Mouse (Mus musculus): ENCODE measurements around the gene Gpatch8.
"Not testable (repeated sequence)": the region's sequence is repeated elsewhere in the genome, so short reads cannot be mapped to it uniquely, and the experiment has no call there.

Gpatch8 gene

GRCm38 (mm10) chr11:102575034-102575433 lies 18.8 kb upstream of the Gpatch8 start:
- in situ Hi-C loops (cut with MboI, MseI), result loop anchor here in 1 of 2 experiments (5.0 kb wide), 2 partner anchors 77 to 78 kb away; no protein-coding TSS in a partner anchor

GRCm38 (mm10) chr11:102572866-102573663 lies 16.9 kb upstream of the Gpatch8 start:
- in situ Hi-C loops (cut with MboI, MseI), result no loop called here

- in situ Hi-C loops (cut with MboI, MseI), result no loop called here
These were observed 12.7 kb upstream of the Gpatch8 start for GRCm38 (mm10) chr11:102568756-102569377.

- in situ Hi-C loops (cut with MboI, MseI), result no loop called here
These were observed 12.0 kb upstream of the Gpatch8 start for GRCm38 (mm10) chr11:102568191-102568590.

- in situ Hi-C loops (cut with MboI, MseI), result no loop called here
These were observed 11.5 kb upstream of the Gpatch8 start for GRCm38 (mm10) chr11:102567723-102568122.

GRCm38 (mm10) chr11:102567157-102567556 lies 11.0 kb upstream of the Gpatch8 start:
- in situ Hi-C loops (cut with MboI, MseI), result no loop called here

GRCm38 (mm10) chr11:102566290-102566689 lies 10.1 kb upstream of the Gpatch8 start:
- in situ Hi-C loops (cut with MboI, MseI), result no loop called here

GRCm38 (mm10) chr11:102565741-102566140 lies 9.5 kb upstream of the Gpatch8 start:
- in situ Hi-C loops (cut with MboI, MseI), result no loop called here

GRCm38 (mm10) chr11:102564952-102565671 lies 8.9 kb upstream of the Gpatch8 start:
- in situ Hi-C loops (cut with MboI, MseI), result not testable (repeated sequence)

- in situ Hi-C loops (cut with MboI, MseI), result no loop called here
These were observed 2.5 kb upstream of the Gpatch8 start for GRCm38 (mm10) chr11:102558704-102559103.

- in situ Hi-C loops (cut with MboI, MseI), result no loop called here
These were observed 1.2 kb upstream of the Gpatch8 start for GRCm38 (mm10) chr11:102557386-102557785.

- in situ Hi-C loops (cut with MboI, MseI), result no loop called here
These were observed 503 bp upstream of the Gpatch8 start for GRCm38 (mm10) chr11:102556716-102557074.

GRCm38 (mm10) chr11:102555400-102556030 lies 677 bp downstream of the Gpatch8 start:
- in situ Hi-C loops (cut with MboI, MseI), result no loop called here

GRCm38 (mm10) chr11:102552051-102552450 lies 4.1 kb downstream of the Gpatch8 start:
- in situ Hi-C loops (cut with MboI, MseI), result no loop called here

GRCm38 (mm10) chr11:102551176-102551575 lies 5.0 kb downstream of the Gpatch8 start:
- in situ Hi-C loops (cut with MboI, MseI), result no loop called here

- in situ Hi-C loops (cut with MboI, MseI), result no loop called here
These were observed 14.7 kb downstream of the Gpatch8 start for GRCm38 (mm10) chr11:102541471-102541870.

- in situ Hi-C loops (cut with MboI, MseI), result not testable (repeated sequence)
These were observed 15.9 kb downstream of the Gpatch8 start for GRCm38 (mm10) chr11:102540286-102540685.

- in situ Hi-C loops (cut with MboI, MseI), result no loop called here
These were observed 16.5 kb downstream of the Gpatch8 start for GRCm38 (mm10) chr11:102539690-102540089.

- in situ Hi-C loops (cut with MboI, MseI), result no loop called here
These were observed 20.0 kb downstream of the Gpatch8 start for GRCm38 (mm10) chr11:102536210-102536609.

GRCm38 (mm10) chr11:102534078-102534477 lies 22.1 kb downstream of the Gpatch8 start:
- in situ Hi-C loops (cut with MboI, MseI), result no loop called here

- in situ Hi-C loops (cut with MboI, MseI), result no loop called here
These were observed 24.8 kb downstream of the Gpatch8 start for GRCm38 (mm10) chr11:102531425-102531824.

All from T-helper 17 cell (primary cell).